Mouse (Mus musculus): Measurements from ENCODE around the gene Hlcs. TPM values are rescaled to one million over a fixed set of nuclear protein-coding genes. Genes with fewer than 3 reads are reported as not detected.

Hlcs gene
- total and polyA plus RNA-seq, 2 experiments from 2014 or later = 5.8 to 6.8 TPM

DNA sequence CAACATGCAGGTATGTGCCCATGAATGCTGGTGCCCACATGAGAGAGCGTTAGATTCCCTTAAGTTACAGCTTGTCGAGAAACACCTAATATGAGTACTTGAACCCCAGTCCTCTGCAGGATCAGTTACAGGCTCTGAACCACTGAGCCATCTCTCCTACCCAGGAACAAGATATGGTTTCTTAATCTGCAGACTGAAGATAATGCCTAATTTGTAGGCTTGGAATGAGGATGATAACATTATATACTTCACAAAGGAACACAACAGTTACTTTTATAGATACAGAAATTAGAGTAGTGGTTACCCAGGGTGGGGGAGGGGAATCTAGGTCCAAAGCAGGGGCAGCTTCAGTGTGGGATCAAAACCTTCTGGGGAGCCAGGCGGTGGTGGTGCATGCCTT, 12.6 kb upstream of the Hlcs start:
- H3K27me3 ChIP-seq (ENCODE audit: insufficient read depth, low read length) = peaks cover 23% of the 10 kb centered on the region
- 91% methylated on average over 3 of the region's 3 CpGs for WGBS
- DNase-seq (no peak), ATAC-seq (no peak)
- H3K36me3 ChIP-seq (ENCODE audit: insufficient read depth) = no peaks in the 10 kb centered on the region
- no peak overlapping the region for H3K4me2 ChIP-seq (ENCODE audit: low read depth)
- peaks cover 9% of the 10 kb centered on the region; the same call in 1 of the 2 replicates for H3K4me1 ChIP-seq (ENCODE audit: insufficient read depth)
- H3K9me3 ChIP-seq (ENCODE audit: low read length) = no peaks in the 10 kb centered on the region
- no peak overlapping the region for H3K4me3 ChIP-seq (ENCODE audit: low read depth, low read length)
- no peak overlapping the region for H3K27ac ChIP-seq (ENCODE audit: low read depth, low read length)
- H3K9ac ChIP-seq = no peak overlapping the region
- no peak for TF ChIP-seq CTCF (IDR thresholded peaks at IDR 0.05; ENCODE audit: low read depth)

DNA sequence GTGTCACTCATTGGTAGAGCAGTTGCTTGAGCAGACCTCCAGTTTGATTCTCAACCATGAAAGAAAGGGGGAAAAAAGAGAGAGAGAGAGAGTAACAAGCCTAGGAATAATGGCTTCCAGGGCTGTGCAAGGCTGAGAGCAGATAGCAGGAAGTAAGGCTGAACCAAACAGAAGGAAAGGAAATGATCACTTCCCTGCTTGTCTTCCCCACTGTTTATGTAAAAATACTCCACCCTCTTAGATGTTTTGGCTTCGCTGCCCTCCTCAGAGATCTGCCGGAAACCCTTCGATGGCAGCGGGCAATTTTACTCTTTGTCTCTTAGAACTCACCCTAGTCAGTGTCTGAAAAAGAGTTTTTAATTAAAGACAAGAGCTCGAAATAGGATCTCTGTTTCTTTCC, 10.3 kb upstream of the Hlcs start:
- Histone ChIP-seq H3K27ac (ENCODE audit: low read depth, low read length) (no peak overlapping the region), H3K4me2 (ENCODE audit: low read depth) (no peak overlapping the region), H3K4me3 (ENCODE audit: low read depth, low read length) (no peak overlapping the region), H3K9me3 (ENCODE audit: low read length) (no peaks in the 10 kb centered on the region), H3K27me3 (ENCODE audit: insufficient read depth, low read length) (peaks cover 18% of the 10 kb centered on the region), H3K9ac (no peak overlapping the region), H3K36me3 (ENCODE audit: insufficient read depth) (no peaks in the 10 kb centered on the region), H3K4me1 (ENCODE audit: insufficient read depth) (peaks cover 9% of the 10 kb centered on the region; the same call in 1 of the 2 replicates)
- ATAC-seq (no peak), DNase-seq (no peak)
- WGBS = 84% methylated on average over 5 of the region's 5 CpGs
- TF ChIP-seq CTCF (IDR thresholded peaks at IDR 0.05; ENCODE audit: low read depth) = no peak

DNA sequence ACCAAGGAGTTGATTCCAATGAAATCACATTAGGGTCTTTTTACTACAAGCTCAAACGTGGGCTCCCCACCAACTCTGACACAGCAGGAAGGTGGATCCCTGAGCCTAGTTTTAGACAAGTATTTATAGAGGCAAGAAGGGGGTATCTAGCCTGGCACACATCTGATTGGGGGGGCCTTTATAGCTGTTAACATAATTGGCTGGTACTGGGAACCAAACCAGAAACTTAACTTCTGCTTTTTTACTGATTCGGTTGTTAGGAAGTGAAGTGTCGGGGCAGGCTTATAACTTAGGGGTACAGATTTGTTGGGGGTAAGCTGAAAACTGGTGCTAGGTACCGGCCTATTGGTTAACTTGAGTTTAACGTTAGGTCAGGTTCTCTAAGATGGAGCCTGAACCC, 6.9 kb upstream of the Hlcs start:
- TF ChIP-seq CTCF (IDR thresholded peaks at IDR 0.05; ENCODE audit: low read depth) = no peak
- ATAC-seq = no peak
- WGBS = 84% methylated on average over 5 of the region's 5 CpGs
- Histone ChIP-seq H3K4me3 (ENCODE audit: low read depth, low read length) (no peak overlapping the region), H3K9me3 (ENCODE audit: low read length) (no peaks in the 10 kb centered on the region), H3K27me3 (ENCODE audit: insufficient read depth, low read length) (no peaks in the 10 kb centered on the region), H3K27ac (ENCODE audit: low read depth, low read length) (no peak overlapping the region), H3K9ac (no peak overlapping the region), H3K36me3 (ENCODE audit: insufficient read depth) (no peaks in the 10 kb centered on the region), H3K4me1 (ENCODE audit: insufficient read depth) (no peaks in the 10 kb centered on the region), H3K4me2 (ENCODE audit: low read depth) (no peak overlapping the region)
- no peak for DNase-seq

DNA sequence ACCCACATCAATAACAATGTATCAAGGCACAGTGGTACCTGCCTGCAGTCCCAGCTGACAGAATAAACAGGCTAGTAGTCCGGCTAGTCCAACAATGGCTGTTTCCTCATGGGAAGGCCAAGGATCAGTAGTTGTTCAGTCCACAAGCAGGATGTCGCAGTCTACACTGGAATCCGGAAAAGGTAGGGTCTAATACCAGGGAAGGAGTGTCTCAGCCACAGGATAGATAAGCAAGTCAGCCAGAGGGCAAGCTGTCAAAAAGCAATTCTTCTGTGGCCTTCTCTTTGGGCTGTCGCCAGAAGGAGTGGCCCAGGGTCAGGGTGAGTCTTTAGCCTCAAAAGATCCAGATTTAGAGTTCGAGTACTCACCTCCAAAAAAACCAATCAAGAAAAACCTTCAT, 4.4 kb upstream of the Hlcs start:
- H3K36me3 ChIP-seq (ENCODE audit: insufficient read depth) = no peaks in the 10 kb centered on the region
- H3K4me2 ChIP-seq (ENCODE audit: low read depth) = no peak overlapping the region
- no peak overlapping the region for H3K4me3 ChIP-seq (ENCODE audit: low read depth, low read length)
- WGBS = 80% methylated on average over 5 of the region's 5 CpGs
- H3K9ac ChIP-seq = no peak overlapping the region
- H3K9me3 ChIP-seq (ENCODE audit: low read length) = no peaks in the 10 kb centered on the region
- H3K4me1 ChIP-seq (ENCODE audit: insufficient read depth) = 0 out of 2 replicates have a peak, but pooled peaks cover 6% of the 10 kb centered on the region
- TF ChIP-seq CTCF (IDR thresholded peaks at IDR 0.05; ENCODE audit: low read depth) = no peak
- no peak overlapping the region for H3K27ac ChIP-seq (ENCODE audit: low read depth, low read length)
- no peaks in the 10 kb centered on the region for H3K27me3 ChIP-seq (ENCODE audit: insufficient read depth, low read length)
- DNase-seq (no peak), ATAC-seq (no peak)

DNA sequence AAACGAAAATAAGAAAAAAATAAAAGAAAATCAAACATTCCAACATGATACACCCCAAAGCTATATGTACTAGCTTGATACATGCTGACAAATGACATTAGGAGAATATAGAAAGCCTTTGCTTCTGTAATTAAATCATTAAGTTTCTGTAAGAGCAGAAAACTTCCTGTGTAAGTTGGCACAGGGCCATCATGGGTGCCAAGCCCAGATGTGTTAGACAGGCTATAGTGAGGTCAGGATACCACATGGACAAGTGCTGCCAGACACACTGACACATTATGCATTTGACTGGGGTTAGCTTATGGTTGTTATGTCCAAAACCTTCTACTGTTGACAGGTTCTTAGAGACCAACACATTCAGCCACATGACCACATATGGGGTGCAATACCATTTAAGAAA, 1.8 kb upstream of the Hlcs start:
- 43% methylated on average over 1 of the region's 1 CpGs for WGBS
- DNase-seq (no peak), ATAC-seq (no peak)
- Histone ChIP-seq H3K4me3 (ENCODE audit: low read depth, low read length) (no peak overlapping the region), H3K4me2 (ENCODE audit: low read depth) (no peak overlapping the region), H3K4me1 (ENCODE audit: insufficient read depth) (0 out of 2 replicates have a peak, but pooled peaks cover 6% of the 10 kb centered on the region), H3K27me3 (ENCODE audit: insufficient read depth, low read length) (no peaks in the 10 kb centered on the region), H3K27ac (ENCODE audit: low read depth, low read length) (no peak overlapping the region), H3K9me3 (ENCODE audit: low read length) (no peaks in the 10 kb centered on the region), H3K36me3 (ENCODE audit: insufficient read depth) (no peaks in the 10 kb centered on the region), H3K9ac (no peak overlapping the region)
- no peak for TF ChIP-seq CTCF (IDR thresholded peaks at IDR 0.05; ENCODE audit: low read depth)

DNA sequence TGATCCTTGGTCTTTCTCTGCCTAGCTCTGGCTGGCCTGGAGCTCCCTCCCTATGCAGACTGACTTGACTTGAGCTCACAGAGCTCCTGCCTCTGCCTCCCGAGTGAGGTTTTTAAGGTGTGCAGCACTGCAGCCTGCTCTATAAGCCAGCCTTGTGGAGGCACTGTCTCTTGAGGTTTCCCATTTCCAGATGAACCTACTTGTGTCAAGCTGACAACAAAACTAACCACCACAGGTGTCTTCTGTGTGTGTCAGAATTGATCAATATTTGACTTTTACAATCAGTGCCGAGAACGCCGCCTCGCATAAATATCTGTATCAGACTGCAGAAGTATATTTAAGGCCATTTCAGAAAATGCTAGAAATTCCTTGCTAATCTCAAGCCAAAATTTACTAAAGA, 1.3 kb upstream of the Hlcs start:
- no peaks in the 10 kb centered on the region for H3K36me3 ChIP-seq (ENCODE audit: insufficient read depth)
- no peak overlapping the region for H3K9ac ChIP-seq
- 0 out of 2 replicates have a peak, but pooled peaks cover 6% of the 10 kb centered on the region for H3K4me1 ChIP-seq (ENCODE audit: insufficient read depth)
- H3K27me3 ChIP-seq (ENCODE audit: insufficient read depth, low read length) = no peaks in the 10 kb centered on the region
- WGBS = 92% methylated on average over 5 of the region's 5 CpGs
- H3K9me3 ChIP-seq (ENCODE audit: low read length) = no peaks in the 10 kb centered on the region
- DNase-seq (no peak), ATAC-seq (no peak)
- H3K4me3 ChIP-seq (ENCODE audit: low read depth, low read length) = no peak overlapping the region
- no peak for TF ChIP-seq CTCF (IDR thresholded peaks at IDR 0.05; ENCODE audit: low read depth)
- H3K4me2 ChIP-seq (ENCODE audit: low read depth) = no peak overlapping the region
- H3K27ac ChIP-seq (ENCODE audit: low read depth, low read length) = peak overlapping the region; percentile 99; the same call in 1 of the 2 replicates

DNA sequence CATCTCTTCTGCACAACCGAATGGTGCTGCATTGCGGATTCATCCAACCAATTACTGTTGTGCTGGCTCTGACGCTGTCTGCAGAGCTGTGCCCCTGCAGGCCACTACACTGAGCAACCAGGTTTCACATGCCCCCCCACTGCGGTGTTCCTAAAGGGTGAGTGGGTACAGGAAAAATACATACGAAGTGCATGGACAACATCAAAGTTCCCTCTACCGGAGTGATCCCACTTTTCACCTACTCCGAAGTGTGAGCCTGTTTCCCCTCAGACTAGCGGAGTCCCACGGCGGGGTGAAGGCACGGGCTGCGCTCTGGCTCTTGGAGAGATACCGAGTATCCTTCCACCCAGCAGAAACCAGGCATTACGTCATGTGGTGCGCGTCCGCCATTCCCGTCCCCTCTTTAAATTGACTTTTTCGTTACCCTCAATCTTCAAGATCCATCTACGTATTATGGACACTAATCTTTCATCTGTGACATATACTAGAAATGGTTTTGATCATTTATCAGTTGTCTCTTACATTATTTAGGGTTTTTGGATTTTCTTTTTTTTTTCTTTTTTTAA, 625 bp downstream of the Hlcs start:
- H3K9me3 ChIP-seq (ENCODE audit: low read length) = no peaks in the 10 kb centered on the region
- peak overlapping the region; percentile 61 for H3K4me3 ChIP-seq (ENCODE audit: low read depth, low read length)
- H3K36me3 ChIP-seq (ENCODE audit: insufficient read depth) = no peaks in the 10 kb centered on the region
- peak overlapping the region; percentile 99 for H3K27ac ChIP-seq (ENCODE audit: low read depth, low read length)
- ATAC-seq (peak; percentile 87), DNase-seq (peak; percentile 96)
- WGBS = under 1% methylated on average over 20 of the region's 20 CpGs
- peak; percentile 57 for TF ChIP-seq CTCF (IDR thresholded peaks at IDR 0.05; ENCODE audit: low read depth)
- H3K4me1 ChIP-seq (ENCODE audit: insufficient read depth) = 0 out of 2 replicates have a peak, but pooled peaks cover 6% of the 10 kb centered on the region
- H3K27me3 ChIP-seq (ENCODE audit: insufficient read depth, low read length) = no peaks in the 10 kb centered on the region
- H3K4me2 ChIP-seq (ENCODE audit: low read depth) = peak overlapping the region; percentile 58
- peak overlapping the region; percentile 85 for H3K9ac ChIP-seq
